Mouse (Mus musculus): Measurements from ENCODE around the gene Vmn1r222.
"Not testable (repeated sequence)": the region's sequence is repeated elsewhere in the genome, so short reads cannot be mapped to it uniquely, and the experiment has no call there.

Vmn1r222 gene

GRCm38 (mm10) chr13:23235847-23236246 is at the start of gene Vmn1r222:
TSS of gene Vmn1r222 (minus strand) at chr13:23235947.
- not testable (repeated sequence) for DNase-seq (ENCODE audit: low read depth)

- DNase-seq (ENCODE audit: low read depth) = no peak
Observed at GRCm38 (mm10) chr13:23285191-23285920, 49.6 kb upstream of the Vmn1r222 start.

- no peak for DNase-seq (ENCODE audit: low read depth)
Observed at GRCm38 (mm10) chr13:23279992-23280391, 44.2 kb upstream of the Vmn1r222 start.

GRCm38 (mm10) chr13:23279576-23279975 is 43.8 kb upstream of the Vmn1r222 start:
- DNase-seq (ENCODE audit: low read depth) = no peak

- no peak for DNase-seq (ENCODE audit: low read depth)
Observed at GRCm38 (mm10) chr13:23270321-23271101, 34.8 kb upstream of the Vmn1r222 start.

GRCm38 (mm10) chr13:23269681-23270080 is 33.9 kb upstream of the Vmn1r222 start:
- DNase-seq (ENCODE audit: low read depth) = no peak

- DNase-seq (ENCODE audit: low read depth) = not testable (repeated sequence)
Observed at GRCm38 (mm10) chr13:23269127-23269526, 33.4 kb upstream of the Vmn1r222 start.

GRCm38 (mm10) chr13:23268606-23269005 is 32.9 kb upstream of the Vmn1r222 start:
- not testable (repeated sequence) for DNase-seq (ENCODE audit: low read depth)

- DNase-seq (ENCODE audit: low read depth) = no peak
Observed at GRCm38 (mm10) chr13:23258546-23259048, 22.9 kb upstream of the Vmn1r222 start.

- DNase-seq (ENCODE audit: low read depth) = not testable (repeated sequence)
Observed at GRCm38 (mm10) chr13:23246834-23247233, 11.1 kb upstream of the Vmn1r222 start, which contains the start of gene Vmn1r223. TSS of gene Vmn1r223 (plus strand) at chr13:23247134.

GRCm38 (mm10) chr13:23213827-23214226 is 21.9 kb downstream of the Vmn1r222 start, which contains the start of gene Vmn1r221:
TSS of gene Vmn1r221 (plus strand) at chr13:23214127.
- DNase-seq (ENCODE audit: low read depth) = not testable (repeated sequence)

- DNase-seq (ENCODE audit: low read depth) = not testable (repeated sequence)
Observed at GRCm38 (mm10) chr13:23203885-23204284, 31.9 kb downstream of the Vmn1r222 start.

- DNase-seq (ENCODE audit: low read depth) = no peak
Observed at GRCm38 (mm10) chr13:23187875-23188274, 47.9 kb downstream of the Vmn1r222 start, which contains the start of gene Vmn1r220. TSS of gene Vmn1r220 (minus strand) at chr13:23187975.
